Mouse (Mus musculus) megakaryocyte, embryonic 14.5 days (primary cell): ENCODE results near the gene Csdc2.

Experiments
- FLI1 ChIP-seq: IDR thresholded peaks from 2 replicates; pipeline ENCODE4 v1.6.1; 2012; ENCODE audit warnings: low read length, inconsistent platforms, mixed read lengths
- GATA1 ChIP-seq: IDR thresholded peaks from 3 replicates; pipeline ENCODE4 v1.6.1; 2012; ENCODE audit warnings: mixed read lengths, low read length, inconsistent platforms, borderline replicate concordance

GRCm38 (mm10) chr15:81989371-81990062 is 53.0 kb downstream of the Csdc2 start:
- TF ChIP-seq GATA1 (no peak), FLI1 (no peak)
